Mouse (Mus musculus) telencephalon, adult 2 months (tissue): ENCODE measurements around the gene Habp2.
"Not testable (repeated sequence)": the region's sequence is repeated elsewhere in the genome, so short reads cannot be mapped to it uniquely, and the experiment has no call there.

ENCODE experiments used
- DNase-seq: peaks from one replicate; pipeline ENCODE4 v3.0.0-alpha.2; 2011; ENCODE audit warnings: low read depth, low spot score

The Habp2 gene

GRCm38 (mm10) chr19:56296668-56297067 is 9.7 kb downstream of the Habp2 start:
- DNase-seq: no peak

- no peak for DNase-seq
Observed at GRCm38 (mm10) chr19:56297264-56297663, 10.3 kb downstream of the Habp2 start.

- no peak for DNase-seq
Observed at GRCm38 (mm10) chr19:56300835-56301234, 13.9 kb downstream of the Habp2 start.

- no peak for DNase-seq
Observed at GRCm38 (mm10) chr19:56316531-56316930, 29.6 kb downstream of the Habp2 start.

GRCm38 (mm10) chr19:56319219-56319618 is 32.3 kb downstream of the Habp2 start:
- no peak for DNase-seq

GRCm38 (mm10) chr19:56319629-56320028 is 32.7 kb downstream of the Habp2 start:
- no peak for DNase-seq

- DNase-seq: no peak
Observed at GRCm38 (mm10) chr19:56320186-56320860, 33.4 kb downstream of the Habp2 start.

GRCm38 (mm10) chr19:56321303-56321920 is 34.5 kb downstream of the Habp2 start:
- DNase-seq: no peak

- no peak for DNase-seq
Observed at GRCm38 (mm10) chr19:56325676-56326075, 38.7 kb downstream of the Habp2 start.

- DNase-seq: no peak
Observed at GRCm38 (mm10) chr19:56326243-56326855, 39.4 kb downstream of the Habp2 start.

GRCm38 (mm10) chr19:56336321-56336720 is 49.4 kb downstream of the Habp2 start:
- DNase-seq: no peak

- no peak for DNase-seq
Observed at GRCm38 (mm10) chr19:56336826-56337225, 49.9 kb downstream of the Habp2 start.

- DNase-seq: no peak
Observed at GRCm38 (mm10) chr19:56342006-56342405, 55.1 kb downstream of the Habp2 start.

- peak; percentile 53 for DNase-seq
Observed at GRCm38 (mm10) chr19:56343869-56344563, 57.1 kb downstream of the Habp2 start.

- no peak for DNase-seq
Observed at GRCm38 (mm10) chr19:56346016-56346415, 59.1 kb downstream of the Habp2 start.

GRCm38 (mm10) chr19:56346750-56347149 is 59.8 kb downstream of the Habp2 start:
- no peak for DNase-seq

GRCm38 (mm10) chr19:56349295-56349694 is 62.4 kb downstream of the Habp2 start:
- no peak for DNase-seq

- DNase-seq: no peak
Observed at GRCm38 (mm10) chr19:56353689-56354088, 66.8 kb downstream of the Habp2 start.

- DNase-seq: no peak
Observed at GRCm38 (mm10) chr19:56355201-56355600, 68.3 kb downstream of the Habp2 start.

- DNase-seq: no peak
Observed at GRCm38 (mm10) chr19:56356480-56357373, 69.8 kb downstream of the Habp2 start.

GRCm38 (mm10) chr19:56357374-56357708 is 70.4 kb downstream of the Habp2 start:
- not testable (repeated sequence) for DNase-seq
